Mouse (Mus musculus) CD4-positive, CD25-positive, alpha-beta regulatory T cell, adult 9 weeks (primary cell): ENCODE data around the gene Olfr461. TPM values are rescaled to one million over a fixed set of nuclear protein-coding genes. Genes with fewer than 3 reads are reported as not detected.

Experiments
- polyA plus RNA-seq: library from polyadenylated mRNA; unstranded; fragments of 100-300 nt; shearing (Covaris generic); gene quantifications from one replicate; pipeline ENCODE4 v1.2.1, GENCODE M21; 2017

The Olfr461 gene
- polyA plus RNA-seq: not detected

DNA sequence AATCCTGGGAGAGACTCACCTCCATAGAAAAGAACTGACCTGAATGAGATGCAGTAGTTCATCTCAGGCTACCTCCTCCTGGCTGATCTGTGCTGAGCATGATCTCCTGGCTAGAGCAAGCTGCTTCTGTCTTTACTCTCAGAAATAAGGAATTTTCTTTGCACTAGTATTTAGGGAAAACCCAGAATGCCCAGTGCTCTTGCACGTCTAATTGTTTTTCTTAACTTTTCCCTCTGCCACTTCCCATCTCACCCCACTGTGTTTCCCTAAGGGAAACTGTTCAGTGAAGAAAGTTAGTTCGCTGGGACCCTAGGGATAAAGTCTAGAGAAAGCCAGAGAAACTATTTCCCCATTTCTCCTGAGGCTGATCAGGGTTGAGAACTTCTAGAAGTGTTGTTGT, at the start of gene Olfr461:
Gene Olfr461 (minus strand): TSS at position 101 of the 400 bp plus-strand sequence.

DNA sequence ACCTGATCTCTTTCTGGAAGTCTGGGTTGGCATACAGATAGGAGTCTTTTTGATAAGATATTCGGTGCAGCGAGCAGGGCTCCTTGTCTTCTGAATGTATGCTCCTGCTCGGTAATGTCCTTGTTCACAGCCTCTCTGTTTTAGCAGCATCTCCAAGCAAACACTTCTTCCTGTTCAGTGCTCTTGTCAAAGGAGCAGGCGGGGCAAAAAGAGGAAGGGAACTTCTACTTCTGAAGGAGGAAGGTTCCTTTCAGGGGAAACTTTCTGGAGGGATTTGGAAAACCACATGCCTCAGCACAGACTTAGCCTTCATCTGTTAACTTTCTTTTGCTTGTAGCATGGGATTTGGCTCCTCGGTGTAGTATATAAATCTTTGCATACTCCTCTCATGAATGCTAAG, 30.8 kb upstream of the Olfr461 start, which contains the start of gene Clec5a:
Gene Clec5a (minus strand): TSS at position 177 of the 400 bp plus-strand sequence.

DNA sequence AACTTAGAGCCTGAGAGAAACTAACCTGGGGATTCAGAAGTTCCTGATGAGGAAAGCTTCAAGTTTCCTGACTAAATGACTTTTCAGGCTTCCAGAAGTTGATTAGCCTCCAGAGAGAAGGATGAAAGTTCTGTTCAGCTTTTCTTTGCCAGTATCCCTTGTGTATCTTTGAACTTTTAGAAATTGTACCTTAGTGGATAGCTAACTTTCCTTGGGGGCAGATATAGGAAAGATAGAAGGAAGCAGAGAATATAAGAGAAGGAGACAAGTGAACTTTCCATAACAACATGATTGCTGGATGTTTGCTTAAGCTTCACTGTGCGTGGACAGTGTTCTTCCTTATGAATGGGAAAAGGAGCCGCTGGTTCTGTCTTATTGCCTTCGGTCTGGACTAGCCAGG, 14.3 kb upstream of the Olfr461 start, which contains the start of gene Olfr460:
Gene Olfr460 (plus strand): TSS at position 301 of the 400 bp plus-strand sequence.

DNA sequence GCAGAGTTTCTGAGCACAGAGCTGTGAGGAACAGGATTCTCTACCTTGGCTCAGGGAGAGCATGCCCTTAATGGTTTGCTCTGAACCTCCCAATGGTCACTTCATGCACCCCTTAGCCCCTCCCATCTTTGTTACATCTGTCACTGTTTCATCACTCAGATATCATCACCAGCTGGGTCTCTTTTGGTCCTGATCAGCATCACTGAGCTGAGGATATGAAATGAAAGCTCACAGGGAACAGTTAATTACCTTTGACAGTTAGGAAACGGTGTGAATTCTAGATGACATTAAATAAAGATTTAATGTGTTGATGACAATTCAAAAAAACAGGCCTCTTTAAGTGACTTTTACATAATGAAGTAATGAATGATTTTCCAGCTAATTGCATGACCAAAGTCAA, 35.4 kb downstream of the Olfr461 start, which contains the start of gene Prss37:
Gene Prss37 (minus strand): TSS at position 101 of the 400 bp plus-strand sequence.

DNA sequence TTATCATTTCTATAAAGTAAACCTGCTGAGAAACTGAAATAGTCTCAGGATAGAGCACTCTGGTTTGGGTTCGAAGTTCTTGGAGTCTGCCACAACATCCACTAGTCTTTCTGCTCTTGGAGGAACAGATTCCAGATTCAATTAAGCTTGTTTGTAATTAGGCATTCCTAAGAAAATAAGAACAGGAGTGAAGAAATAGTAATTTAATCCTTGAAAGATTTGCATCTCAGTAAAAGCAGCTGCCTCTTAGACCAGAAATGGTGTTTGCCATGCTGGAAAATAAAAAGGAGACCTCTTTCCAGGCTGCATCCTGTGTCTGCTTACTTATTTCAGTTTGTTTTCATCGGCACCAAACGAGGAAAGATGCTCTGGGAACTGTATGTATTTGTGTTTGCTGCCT, 61.6 kb downstream of the Olfr461 start, which contains the start of gene Tas2r108:
Gene Tas2r108 (plus strand): TSS at position 301 of the 400 bp plus-strand sequence.

Other genes with a start within 250 kb of the Olfr461 start
- 55.7 TPM for gene Agk, start 229.9 kb downstream of the Olfr461 start, polyA plus RNA-seq
- 5.1 TPM for gene E330009J07Rik, start 118.9 kb downstream of the Olfr461 start, polyA plus RNA-seq
- not detected for gene Wee2, start 116.0 kb downstream of the Olfr461 start, polyA plus RNA-seq
- gene Ssbp1, start 83.7 kb downstream of the Olfr461 start, polyA plus RNA-seq: 148 TPM
- not detected for gene Tas2r137, start 63.8 kb downstream of the Olfr461 start, polyA plus RNA-seq
- gene Tas2r108, start 61.5 kb downstream of the Olfr461 start, polyA plus RNA-seq: not detected
- not detected for gene Prss37, start 35.5 kb downstream of the Olfr461 start, polyA plus RNA-seq
- not detected for gene Olfr460, start 14.4 kb upstream of the Olfr461 start, polyA plus RNA-seq
- gene Clec5a, start 30.8 kb upstream of the Olfr461 start, polyA plus RNA-seq: 0.32 TPM
- gene Tas2r138, start 58.3 kb upstream of the Olfr461 start, polyA plus RNA-seq: not detected
- gene Mgam, start 73.8 kb upstream of the Olfr461 start, polyA plus RNA-seq: not detected